Mouse (Mus musculus): ENCODE measurements at regions not wholly inside any gene's neighbourhood (a gene's known extent, or its start where the extent isn't known, plus 50 kb on each side); places are given as distances from the start of the nearest gene placed in this dataset.

DNA sequence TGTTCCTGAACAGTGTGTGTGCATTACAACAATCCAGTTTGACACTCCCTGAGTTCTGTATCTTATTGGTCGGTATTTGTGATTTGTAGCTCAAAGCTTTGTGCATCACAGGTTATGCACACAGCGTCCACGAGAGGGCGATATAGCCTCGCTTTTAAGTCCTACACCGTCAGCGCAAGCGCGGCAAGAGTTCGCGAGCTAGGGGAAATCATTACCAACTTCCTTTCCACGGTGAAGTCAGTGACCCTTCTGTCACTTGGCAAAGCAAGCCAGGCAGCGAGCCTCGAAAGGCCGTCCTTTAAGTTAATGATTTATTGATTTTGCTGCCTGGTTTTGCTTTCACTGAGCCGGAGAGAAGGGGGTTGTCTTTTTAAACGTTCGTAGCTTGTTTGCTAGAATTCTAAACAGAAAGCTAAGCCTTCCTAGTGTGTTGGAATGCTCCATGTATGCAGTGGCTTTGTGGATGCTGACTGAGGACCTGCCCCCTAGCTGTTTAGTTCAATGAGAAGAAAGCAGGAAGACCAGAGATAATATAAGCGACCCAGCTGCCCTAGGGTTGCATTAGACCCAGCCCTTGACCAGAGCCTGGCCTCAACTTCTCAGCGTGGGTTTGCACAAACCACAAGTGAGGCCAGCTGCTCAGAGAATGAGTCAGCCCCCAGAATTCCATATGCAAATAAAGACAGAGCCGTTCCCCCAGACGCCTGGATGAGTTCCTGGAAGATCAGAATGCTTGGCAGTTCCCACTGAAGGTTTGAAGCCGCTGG, 79.0 kb upstream of the Ipo5 start:
- peak; percentile 91 for DNase-seq

DNA sequence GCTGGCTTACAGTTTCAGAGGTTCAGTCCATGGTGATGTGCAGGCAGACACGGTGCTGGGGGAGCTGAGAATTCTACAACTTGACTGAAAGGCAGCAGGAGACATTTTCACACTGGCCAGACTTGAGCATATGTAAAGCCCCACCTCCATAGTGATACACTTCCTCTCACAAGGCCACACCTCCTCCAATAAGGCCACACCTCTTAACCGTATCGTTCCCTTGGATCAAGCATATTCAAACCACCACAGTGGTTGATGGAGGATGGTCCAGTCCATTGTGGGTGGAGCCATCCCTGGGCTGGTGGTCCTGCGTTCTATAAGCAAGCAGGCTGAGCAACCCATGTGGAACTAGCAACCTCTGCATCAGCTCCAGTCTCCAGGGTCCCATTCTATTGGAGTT, 76.2 kb upstream of the Ipo5 start:
- no peak for DNase-seq

DNA sequence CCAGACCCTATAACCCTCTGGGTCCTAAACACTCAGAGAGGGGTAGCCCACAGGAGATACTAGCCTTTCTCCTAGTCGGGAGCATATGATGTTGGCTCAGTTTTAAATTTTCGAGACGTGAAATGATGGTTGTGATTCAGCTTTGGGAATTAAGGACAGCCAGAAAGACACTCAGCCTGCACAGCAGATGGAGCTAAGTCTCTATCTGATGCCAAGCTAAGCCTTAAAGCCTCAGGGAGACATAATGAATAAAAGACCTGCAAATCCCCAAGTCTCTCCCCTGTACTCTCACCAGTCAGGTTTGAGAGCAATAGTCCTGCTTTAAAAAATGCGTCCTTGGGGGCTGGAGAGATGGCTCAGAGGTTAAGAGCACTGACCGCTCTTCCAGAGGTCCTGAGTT, 75.3 kb upstream of the Ipo5 start:
- no peak for DNase-seq

DNA sequence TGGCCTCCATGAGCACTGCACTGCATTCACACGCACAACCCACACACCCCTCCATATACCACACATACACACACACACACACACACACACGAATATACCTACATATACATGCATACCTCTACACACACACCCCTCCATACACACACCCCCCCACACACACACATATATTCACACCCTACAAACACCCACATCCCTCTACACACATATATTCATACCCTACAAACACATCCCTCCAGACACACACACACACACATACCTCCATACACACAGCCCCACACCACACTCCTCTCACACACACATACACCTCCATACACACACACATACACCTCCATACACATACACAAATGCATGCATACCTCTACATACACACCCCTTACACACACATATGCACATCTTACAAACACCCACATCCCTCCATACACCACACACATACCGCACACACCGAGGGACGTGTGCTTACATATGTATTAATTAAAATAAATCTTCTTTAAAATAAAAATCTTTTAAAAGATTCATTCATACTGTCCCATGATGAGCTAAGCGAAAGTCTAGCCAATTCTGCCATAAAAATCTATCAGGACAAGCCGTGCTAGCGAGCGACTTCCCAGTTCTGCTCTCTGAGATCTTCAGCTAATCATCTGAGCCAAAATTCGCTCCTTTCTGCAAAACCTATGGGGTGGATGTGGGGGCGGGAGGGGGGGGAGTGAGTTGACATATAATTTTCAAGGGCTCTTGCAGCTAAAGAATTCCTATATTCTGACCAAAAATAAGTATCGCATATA, 74.3 kb upstream of the Ipo5 start:
- DNase-seq, result no peak

DNA sequence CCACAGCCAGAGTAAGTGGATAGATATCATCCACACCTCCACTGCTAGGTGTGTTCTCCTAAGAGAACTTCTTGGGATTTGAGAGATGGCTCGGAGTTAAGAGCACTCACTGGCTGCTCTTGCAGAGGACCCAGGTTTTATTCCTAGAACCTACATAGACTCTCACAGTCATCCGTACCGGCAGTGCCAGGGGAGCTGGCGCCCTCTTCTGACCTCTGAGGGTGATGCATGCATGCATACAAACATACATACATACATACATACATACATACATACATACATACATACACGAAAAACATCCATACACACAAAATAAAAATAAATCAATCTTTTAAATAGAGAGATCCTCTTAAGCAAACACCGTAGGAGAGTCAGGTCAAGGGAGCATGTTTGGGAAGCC, 70.1 kb upstream of the Ipo5 start:
- no peak for DNase-seq

DNA sequence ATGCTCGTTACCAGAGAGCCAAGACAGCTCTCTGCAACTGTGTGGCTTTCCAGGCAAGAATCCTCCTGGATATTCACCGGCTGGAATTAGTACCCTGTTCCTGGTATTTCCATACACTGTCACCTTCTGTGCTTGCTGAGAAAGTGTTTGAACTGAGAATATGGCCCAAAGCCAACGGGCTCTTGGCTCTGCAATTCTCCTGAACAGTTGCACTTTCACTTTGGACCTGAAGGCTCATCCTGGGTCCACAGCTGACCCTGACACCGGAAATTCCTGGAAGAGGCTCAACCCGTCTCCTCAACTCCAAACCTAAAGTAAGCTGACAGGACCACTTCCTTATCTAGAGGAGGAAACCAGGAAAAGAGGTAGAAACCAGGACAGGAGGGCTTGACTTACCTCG, 69.7 kb upstream of the Ipo5 start:
- no peak for DNase-seq

DNA sequence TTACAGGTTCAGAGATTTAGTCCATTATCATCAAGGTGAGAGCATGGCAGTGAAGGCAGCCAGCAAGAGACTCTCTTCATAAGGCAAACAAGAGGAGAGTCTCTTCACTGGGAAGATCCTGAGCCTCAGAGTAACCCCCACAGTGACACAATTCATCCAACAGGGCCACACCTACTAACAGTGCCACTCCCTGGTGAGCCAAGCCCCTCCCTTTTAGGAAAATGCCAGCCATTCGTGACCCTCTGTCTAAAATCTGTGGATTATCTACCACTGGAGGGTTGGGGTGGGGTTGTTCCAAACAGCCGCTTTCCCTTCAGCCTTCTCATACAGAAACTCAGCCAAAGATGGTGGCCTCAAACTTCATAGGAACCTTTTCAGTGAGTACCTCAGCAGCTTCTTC, 65.9 kb upstream of the Ipo5 start:
- no peak for DNase-seq

DNA sequence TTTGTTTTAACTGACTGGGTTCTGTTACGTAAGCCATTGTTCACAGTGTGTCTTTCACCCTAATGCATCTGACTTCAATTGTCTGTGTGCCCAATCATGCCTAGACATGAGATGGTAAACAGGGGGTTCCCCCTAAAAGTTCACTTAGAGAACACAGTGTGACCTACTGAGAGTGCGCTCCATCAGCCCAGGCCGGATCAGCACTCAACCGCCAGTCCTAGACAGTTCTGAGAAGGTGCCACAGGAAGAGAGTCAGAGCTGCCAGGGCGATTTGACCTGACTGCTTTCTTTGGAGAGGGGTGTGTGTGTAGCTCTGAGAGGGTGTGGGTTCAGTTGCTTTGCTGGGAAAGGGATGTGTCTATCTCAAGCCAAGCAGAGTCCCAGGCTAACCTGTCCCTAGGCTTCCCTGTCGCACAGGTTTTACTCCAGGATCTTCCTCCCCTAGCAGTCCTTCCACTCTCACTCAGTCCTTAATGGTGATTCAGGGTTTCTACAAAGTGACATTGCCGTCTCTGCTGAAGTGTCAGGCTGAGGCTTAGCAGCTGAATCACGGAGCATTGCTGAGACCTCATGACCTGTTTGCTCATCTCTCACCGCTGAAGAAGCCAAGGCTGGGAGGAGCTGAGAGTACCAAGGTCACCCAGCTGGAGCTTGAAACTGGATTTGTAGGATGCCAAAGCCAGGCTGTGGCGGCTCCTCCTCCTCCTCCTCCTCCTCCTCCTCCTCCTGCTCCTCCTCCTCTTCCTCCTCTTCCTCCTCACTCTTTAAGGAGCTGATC, 64.8 kb upstream of the Ipo5 start:
- no peak for DNase-seq

DNA sequence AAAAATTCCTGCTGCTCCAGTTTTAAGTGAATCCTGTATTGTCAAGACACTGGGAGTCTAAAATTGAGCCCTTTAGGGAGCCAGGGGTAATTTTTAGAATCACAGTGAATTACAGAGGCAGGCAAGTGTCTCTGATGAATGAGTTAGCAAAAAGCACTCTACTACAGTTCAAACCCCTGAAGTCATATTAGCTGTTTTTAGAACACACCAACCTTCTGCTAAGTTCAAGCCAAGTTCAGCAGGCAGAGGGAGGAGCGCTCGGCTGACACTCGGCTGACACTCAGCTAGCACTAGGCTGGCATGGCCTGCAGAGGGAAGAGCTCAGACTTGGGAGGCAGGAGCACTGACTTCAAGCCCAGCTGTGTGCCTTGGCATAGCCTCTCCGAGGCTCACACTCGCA, 64.0 kb upstream of the Ipo5 start:
- no peak for DNase-seq

DNA sequence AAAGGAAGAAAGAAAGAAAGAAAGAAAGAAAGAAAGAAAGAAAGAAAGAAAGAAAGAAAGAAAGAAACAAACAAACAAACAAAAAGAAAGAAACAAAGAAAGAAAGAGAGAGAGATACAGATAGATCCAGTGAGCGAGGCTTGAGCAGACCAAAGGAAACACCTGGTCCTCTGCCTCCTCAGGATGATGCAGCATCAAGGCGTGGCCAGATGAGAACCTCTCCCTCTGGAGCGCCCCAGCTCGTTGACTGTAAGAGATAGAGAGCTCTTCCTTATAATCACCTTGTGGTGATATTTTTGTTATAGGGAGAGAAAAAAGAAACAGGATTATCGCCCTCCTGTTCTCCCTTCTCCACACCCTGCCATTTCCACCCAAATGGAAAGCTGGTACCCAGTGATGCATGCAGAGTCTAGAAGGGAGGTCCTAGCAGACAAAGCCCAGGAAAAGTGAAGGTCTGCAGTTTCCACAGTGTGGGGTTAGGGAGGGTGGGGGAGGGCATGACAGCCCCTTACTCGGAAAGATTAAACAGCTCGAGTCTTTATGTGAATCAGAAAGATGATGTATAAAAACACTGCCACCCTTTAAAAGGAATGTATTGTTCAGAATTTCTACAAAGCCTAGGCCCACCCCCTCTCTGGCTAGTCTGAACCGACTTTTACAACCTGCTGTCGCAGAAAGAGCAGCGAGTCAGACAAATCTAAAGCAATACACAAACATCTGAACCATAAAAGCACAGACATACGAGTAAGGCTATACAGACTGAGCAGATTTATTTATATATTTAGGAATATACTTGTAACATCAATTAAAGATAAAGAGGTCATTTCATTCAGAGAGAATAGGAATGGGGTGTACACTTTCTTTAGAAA, 62.7 kb upstream of the Ipo5 start:
- no peak for DNase-seq

DNA sequence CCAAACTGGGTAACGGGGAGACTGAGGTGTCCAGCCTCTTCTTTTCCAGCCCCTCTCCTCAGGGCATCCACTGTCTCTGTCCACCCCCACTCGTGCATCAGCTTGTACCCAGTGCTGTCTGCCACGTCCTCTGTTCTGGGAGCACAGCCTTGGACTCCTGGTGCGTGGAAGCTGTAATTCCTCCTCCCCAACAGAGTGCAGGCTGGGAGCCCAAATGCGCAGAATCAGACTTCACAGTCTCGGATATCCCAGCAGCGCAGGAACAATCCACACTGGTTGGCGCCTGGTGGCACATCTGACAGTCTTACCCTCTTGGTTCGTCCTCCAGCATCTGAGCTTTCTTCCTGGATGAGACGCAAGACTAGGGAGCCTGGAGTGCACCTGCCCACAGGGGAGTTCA, 61.9 kb upstream of the Ipo5 start:
- DNase-seq, result no peak

DNA sequence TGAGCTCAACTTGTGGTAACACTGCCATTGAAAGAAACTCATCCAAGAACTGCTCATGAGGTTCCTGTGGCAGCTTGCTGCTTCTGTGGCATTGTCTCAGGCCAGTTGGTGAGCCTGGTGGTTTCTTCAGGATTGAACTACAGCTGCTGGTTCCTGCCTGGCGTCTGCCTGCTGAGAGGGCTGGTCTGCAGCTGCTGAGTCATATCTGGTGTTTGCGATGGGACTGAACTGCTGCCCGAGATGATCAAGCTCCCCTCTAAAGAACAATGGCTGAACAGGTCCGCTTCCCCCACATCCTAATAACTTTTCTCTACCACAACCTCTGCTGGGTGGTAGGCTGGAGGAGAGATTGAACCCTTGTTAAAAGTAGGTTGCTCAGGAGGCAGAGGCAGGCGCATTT, 57.4 kb upstream of the Ipo5 start:
- DNase-seq, result no peak

DNA sequence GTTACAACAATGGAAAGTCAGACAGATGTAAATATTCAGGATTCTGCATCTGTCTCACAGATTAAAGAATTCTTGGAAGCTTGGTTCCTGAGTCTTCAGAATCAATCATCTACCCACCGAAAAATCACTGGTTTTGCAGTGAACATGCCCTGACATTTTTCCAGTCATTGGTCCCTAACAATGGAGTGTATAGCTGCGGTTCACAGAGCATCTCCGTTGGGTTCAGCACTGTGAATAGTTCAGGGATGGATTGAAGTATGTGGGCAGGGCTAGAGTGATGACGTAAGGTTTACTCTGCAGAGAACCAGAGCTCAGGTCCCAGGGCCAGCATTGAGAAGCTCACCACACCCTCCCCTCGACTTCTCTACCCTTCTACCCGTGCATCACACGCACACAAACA, 56.5 kb upstream of the Ipo5 start:
- DNase-seq, result no peak

DNA sequence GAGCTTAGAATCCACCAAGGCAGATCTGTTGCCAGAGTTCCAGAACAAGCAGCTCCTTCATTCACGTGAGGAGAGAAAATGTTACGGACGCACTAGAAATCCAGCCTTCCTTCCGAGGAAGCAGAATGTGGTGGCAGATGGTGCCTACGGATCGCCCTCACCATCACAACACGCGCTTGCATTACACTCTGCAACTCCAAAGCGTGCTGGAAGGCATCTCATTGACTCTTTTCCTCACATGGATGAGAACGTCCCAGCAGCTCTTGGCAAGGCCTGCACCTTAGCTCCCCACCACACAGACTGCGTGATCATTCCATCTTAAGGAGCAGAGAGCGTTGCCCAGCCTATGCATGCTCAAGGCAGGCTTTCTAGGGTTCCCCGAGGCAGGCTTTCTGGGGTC, 55.8 kb upstream of the Ipo5 start:
- DNase-seq, result peak; percentile 72
